Mouse (Mus musculus) liver, postnatal 0 days (tissue): ENCODE results near the gene Phf11a.
"Not testable (repeated sequence)": the region's sequence is repeated elsewhere in the genome, so short reads cannot be mapped to it uniquely, and the experiment has no call there.

Experiments used
- CTCF ChIP-seq: sonication (generic); IDR thresholded peaks from 2 replicates; pipeline ENCODE4 v1.5.1; 2016; ENCODE audit warnings: antibody characterized with exemption, low read depth
- EP300 ChIP-seq: IDR thresholded peaks from 2 replicates; pipeline ENCODE4 v1.6.1; 2016; ENCODE audit warnings: antibody characterized with exemption, low read depth, mild to moderate bottlenecking

- not testable (repeated sequence) for TF ChIP-seq CTCF, EP300
Measured at GRCm38 (mm10) chr14:59336056-59336455, 38.7 kb upstream of the Phf11a start.
